Mouse (Mus musculus) urinary bladder, postnatal 14 days (tissue): ENCODE data around the gene Allc.

Experiments
- DNase-seq: peaks from one replicate; pipeline ENCODE4 v3.0.0; 2021; ENCODE audit warnings: low spot score

Allc gene

DNA sequence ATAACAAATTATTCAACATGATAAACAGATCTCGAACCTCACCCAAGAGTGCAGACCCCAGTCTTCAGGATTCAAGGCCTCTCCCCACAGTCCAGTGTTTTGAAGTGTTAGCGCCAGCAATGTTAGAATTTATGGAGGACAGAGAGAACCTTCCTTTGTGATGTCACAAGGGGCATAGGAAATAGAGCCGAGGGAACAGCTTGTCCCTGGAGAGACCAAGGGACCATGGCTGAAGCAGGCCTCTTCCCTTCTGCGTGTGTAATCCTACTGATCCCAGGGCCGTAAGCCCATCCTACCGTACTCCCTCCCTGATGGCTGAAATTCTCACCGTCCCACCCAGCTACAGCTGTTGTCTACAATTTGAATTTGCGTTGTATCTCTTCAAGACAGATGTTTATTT lies at the start of gene Allc:
Gene Allc (minus strand): TSS at position 101 of the 400 bp plus-strand sequence.
- no peak for DNase-seq

DNA sequence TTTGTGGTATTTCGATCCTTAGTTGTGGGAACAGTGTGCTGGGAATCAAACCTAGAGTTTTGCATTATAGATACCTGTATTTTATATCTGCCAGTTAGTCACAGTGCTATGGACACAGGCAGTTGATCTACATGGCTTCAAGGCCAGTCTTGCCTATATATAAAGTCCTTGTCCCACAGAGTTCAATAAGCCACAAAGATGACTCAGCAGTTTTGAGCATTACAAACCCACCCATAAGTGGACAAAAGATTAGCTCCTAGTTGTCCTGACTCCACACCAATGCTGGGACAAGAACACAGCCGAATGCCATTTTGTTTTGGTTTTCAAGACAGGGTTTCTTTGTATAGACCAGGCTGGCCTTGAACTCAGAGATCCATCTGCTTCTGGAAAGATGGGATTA lies 46.1 kb upstream of the Allc start:
- no peak for DNase-seq

DNA sequence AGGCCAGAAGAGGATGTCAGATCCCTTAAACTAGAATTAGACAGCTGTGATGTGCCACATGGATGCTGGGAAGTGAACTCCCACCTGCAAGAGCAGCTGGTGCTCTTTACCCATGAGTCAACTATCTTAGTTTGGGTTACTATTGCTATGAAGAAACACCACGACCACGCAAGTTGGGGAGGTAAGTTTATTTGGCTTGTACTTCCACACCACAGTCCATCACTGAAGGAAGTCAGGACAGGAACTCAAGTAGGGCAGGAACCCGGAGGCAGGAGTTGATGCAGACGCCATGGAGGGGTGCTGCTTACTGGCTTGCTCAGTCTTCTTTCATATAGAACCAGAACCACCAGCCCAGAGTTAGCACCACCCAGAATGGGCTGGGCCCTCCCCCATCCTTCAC lies 44.8 kb upstream of the Allc start:
- DNase-seq: no peak

DNA sequence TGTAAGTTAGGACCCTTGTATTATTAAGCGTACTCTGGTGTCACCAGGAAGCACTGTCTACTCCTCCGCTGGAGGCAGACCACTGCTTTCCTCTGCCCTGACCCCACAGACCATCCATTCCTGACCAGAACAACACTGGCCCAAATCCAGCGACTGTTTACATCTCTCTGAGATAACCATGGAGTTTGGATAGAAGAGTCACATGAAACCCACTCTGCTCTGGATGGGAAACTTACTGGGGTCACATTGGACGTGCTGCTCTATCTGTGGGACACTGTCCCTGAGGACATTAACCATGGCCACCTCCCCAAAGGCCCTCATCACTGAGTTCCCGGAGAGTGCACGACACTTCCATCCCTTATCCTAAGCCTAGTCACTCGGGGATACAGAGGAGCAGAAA lies 43.1 kb upstream of the Allc start:
- no peak for DNase-seq

DNA sequence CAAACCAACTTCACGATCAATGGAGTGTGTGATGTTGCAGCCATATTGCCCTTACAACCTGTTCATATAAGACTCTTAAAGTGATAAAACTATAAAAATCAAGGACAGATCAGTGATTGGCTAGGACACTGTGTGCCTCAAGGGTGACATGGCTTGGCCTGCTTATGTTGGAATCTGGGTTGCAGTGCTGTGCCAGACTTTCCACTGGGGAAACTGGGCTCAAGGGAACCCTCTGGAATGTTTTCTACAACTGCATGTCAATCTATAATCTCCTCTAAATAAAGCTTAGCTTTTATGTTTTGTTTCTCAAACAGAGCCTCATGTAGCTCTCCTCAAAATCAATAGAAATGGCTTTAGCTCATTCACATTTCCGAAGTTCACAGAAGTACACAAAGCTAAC lies 41.9 kb upstream of the Allc start:
- DNase-seq: no peak

DNA sequence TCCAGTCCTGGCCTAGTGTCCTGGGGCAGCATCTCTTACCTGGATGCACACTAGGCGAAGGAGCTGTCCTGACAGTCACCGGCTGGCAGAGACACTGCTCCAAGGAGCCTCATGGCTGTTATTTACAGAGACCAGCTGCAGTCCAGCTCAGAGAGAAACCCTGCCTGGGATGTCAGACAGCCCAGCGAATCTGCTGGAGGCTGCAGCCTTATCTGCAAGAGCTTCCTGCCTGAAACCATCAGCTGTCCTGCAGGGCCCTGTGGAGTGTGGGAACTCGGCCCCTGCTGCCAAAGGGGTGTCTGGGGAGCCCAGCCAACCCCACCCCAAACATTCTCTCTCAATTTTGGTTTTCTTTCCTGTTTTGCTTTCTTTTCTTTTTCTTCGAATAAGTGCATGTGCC lies 40.9 kb upstream of the Allc start, which contains the start of gene Colec11:
Gene Colec11 (minus strand): TSS at position 183 of the 400 bp plus-strand sequence.
- DNase-seq: peak; percentile 13

DNA sequence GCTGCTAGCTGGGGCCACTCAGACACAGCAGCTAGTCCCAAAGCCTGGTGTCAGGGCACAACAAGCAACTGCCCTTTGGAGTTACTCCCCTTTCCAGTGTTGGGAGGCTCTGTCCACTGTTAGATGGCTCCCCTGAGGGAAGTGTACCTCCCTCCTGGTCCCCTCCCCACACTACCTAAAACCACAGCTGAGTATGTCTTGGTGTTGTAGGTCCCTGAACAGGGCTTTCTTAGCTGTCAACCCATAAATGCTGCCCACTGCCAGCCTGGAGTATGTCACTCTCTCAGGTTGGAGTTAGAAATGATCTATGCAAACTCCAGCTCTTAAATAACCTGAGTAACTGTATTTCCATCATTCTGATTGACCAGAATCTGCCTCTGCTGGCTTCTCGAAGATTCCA lies 40.3 kb upstream of the Allc start:
- no peak for DNase-seq

DNA sequence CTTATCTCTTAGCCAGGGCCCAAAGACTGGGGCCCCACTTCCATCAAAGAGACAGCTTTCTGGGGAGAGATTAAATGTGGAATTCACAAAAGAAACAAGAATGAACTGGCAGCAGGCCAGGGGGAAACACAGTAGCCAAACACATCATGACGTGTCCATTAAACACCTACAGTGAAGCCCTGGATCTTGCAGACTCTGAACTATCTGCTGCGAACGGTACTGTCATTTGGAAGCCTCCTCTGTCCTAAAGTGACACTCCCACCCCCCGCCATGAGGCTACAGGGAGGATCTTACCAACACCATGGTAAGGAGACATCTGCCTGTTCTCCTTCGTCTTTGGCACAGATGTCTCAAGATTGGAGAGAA lies 39.8 kb upstream of the Allc start:
- peak; percentile 20 for DNase-seq

DNA sequence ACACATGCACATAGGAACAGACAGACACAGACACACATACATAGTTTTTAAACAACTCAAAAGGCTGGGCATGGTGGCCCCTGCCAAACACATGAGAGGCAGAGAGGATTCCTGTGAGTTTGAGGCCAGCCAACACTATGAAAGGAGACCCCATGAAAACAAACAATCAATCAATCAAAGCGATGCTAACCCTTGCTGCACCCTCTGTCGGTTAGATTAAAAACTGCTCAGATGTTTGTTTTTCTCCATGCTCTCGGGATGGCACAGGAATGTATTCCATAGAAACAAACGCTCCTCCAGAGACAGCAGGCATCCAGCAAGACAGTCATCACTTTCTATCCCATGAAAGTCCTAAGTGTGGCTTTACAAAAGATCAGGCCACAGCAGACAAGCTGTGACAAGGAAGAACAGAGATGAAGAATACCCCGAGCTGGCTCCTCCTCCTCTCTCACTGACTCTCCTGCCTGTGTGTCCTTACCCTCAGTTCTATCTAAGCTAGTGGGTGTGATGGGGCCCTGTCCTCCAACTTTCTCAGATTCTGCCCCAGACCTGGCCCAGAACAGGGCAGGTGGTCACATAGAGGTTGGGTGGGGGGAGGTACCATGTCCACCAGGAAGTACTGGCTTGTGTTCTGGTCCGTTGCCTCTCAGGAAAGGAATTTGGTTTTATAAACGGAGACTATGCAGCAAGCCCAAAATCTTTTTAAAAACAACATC lies 39.3 kb upstream of the Allc start:
- no peak for DNase-seq

DNA sequence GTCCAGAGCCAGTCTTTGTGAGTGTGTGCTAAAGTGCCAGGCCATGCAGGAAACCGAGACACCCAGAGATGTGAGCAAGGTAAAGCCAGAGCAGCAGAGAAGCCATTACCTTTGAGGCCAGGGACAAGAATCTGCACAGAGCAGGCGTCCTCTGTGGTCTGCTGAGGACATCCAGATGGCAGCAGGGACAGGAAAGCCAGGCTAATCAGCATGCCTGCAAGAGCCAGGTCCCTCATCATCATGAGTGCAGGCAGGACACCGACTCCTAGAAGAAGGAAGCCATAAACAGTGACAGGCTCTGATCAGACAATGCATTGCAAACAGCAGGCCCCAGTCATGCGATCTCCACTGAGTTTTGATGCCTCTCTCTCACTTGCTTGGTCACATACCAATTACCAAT lies 35.0 kb upstream of the Allc start:
- DNase-seq: no peak

DNA sequence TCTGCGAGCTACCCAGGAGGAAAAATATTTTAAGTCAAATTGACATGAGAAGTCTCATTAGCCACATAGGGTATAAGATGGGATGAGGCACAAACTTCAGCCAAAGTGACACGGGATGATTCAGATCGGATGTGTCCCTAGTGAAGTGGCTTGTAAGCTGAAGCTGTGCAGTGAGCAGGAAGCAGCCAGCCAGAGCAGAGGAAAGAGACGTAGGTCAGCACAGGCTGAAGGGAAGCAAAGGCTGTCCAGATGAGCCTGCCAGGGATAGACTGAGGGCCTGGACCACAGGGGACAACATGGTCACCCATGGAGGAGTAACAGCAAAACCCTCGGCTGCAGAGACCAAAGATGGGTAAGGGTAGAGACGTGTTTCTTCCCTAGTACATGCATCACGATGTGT lies 32.1 kb upstream of the Allc start:
- no peak for DNase-seq

DNA sequence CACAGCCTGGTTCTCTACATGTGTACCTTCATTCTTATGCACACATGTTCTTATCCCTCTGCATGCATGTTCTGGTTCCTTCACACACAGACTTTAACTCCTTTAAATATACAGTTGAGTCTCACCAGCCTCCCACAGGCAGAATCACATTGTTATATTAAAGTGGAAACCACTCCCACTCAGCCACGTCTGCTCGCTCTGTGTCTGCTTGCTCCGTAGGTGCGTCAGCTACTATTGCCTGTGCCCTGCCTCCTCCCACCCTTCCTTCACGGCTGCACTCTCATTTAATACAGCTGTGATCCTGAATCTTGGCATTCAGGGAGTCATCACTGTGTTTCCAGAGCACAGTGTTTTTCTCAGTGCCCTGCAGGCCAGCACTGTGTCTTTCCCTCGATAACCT lies 30.1 kb upstream of the Allc start:
- DNase-seq: no peak

DNA sequence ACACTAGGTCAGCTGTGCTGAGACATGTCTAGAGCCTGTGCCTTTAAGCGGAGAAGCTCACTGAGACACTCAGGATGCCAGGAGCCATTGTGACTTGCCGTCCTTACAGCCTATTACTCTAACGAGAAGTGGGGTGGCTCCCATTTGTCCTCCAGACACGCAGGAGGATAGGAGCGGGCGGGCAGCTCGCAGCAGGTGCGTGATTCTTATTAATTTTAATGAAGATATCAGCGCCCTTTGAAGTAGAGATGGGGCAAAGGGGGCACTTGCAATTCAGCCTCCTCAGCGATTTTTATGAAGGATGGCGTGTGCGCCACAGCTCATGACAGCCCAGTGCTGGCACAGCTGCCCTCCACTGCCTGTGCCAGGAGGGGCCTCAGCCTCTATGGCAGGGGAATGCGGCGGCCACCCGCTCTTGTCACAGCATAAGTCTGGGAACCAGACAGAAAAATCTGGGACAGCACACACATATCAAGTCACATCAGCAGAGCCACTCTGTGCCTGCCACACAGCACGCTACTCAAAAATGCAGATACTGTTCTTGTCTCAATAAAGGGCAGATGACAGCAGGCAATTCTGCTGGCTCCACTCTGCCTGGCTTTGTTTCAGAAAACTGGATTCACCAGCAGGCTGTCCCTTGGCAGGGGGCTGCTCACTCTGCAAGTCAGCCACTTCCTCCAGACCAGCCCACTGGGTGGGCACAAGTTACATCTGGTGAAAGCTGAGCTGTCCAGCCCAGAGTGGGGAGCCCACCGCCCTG lies 25.4 kb upstream of the Allc start:
- DNase-seq: no peak

DNA sequence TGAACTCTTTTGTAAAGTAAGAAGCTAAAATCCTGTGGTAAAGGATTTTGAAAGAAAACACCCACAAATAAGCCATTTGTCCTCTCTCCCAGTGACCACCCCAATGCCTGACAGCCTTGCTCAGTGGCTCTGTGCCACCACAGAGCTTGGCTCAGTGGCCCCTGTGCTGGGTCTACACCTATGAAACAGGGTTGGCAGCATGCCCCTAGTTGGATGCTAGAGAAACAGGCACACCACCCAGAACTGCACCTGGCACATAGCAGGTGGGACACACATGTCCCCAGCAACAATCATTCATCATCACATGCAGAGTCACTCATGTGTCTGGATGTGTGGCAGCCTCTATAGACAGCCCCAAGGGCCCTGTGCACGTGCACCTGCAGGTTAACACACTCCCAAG lies 21.2 kb upstream of the Allc start:
- DNase-seq: no peak

DNA sequence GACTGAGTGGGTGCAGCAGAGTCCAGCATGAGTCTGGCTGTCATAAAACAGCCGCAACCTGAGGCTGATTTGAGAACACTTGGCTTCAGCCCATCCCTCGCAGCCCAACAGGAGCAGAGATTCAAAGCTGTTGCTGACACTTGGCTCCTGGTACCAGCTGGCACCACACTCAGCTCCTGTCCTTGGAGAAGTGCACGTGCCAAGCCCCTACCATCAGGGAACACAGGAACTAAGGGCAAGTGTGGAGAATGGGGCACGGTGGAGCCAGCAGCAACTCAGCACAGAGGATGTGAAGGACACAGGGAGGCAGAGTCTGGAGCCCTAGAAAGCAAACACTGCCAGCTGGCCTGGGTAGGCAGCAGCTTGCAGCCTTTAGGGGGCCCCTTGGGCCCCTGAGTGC lies 19.9 kb upstream of the Allc start:
- no peak for DNase-seq

DNA sequence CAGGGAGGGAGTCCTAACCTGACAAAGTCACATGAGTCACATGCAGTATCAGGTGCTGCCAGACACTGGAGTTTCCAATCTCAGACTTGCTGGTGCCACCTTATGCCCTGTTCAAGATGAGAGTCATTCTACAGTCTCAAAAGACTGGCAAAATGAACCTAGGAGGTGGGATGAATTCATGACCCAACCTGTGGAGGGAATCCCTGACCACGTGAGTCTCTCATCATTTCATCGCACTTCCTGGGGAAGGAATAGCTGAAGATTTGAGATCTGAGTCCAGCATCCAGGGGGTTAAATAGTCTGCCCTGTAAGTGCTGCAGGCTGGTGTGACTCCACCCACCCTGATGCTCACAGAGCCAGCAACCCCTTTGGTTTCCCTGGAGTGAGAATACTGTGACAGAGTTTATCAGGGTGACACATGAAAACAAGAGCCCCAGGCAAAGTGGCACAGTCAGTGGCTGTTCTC lies 16.2 kb upstream of the Allc start:
- DNase-seq: no peak

DNA sequence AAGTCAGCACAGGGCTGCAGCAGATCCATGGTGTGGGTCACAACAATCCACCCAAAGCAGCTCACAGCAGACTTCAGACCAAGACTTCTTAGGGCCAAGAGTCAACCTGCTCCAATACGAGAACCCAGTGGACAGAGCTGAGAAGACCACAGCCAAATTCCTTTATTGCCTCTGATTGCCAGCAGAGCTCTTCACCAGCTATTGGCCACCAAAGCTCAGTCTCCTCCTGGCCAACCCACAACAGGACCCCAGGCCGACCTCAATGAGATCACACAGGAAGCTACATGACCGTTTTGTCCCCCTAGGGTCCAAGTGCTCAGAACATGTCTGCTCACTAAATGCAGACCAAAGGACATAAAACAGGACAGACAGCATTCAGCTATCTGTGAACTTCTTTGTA lies 15.8 kb upstream of the Allc start:
- DNase-seq: no peak

DNA sequence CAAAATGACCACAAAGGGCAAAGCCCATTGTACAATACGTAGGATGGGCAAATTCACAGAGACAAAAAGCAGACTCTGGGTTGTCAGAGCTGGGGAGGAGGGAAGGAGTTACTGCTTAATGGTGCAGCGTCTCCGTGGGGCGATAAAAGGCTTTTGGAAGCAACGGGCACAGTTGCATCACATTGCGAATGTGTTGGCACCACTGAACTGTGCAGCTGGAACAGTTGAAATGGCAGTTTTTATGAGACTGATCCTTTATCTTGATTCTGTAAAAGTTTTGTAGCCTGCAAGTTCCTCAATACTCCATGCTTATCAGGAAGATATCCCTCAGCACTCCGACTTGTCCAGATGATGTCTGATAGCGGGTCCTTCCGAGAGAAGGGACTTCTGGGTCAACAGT lies 15.4 kb upstream of the Allc start:
- no peak for DNase-seq

DNA sequence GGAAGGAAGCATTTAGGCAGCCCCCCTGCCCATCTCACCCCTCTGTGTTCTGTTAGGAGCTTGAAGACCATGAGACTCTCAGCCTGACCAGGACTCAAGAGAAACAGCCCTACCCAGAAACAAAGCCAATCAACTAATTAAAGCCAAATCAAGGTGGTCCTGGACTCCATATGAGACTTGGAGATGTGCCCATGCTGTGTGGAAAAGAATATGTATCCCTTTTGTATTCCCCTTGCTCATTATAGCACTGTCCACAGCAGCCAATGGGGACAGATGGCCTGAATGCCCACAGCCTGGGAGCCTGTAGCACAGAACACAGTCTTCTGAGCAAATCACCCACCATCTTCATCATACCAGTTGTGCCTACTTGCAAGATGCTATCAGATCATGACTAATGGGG lies 14.5 kb upstream of the Allc start:
- DNase-seq: no peak

DNA sequence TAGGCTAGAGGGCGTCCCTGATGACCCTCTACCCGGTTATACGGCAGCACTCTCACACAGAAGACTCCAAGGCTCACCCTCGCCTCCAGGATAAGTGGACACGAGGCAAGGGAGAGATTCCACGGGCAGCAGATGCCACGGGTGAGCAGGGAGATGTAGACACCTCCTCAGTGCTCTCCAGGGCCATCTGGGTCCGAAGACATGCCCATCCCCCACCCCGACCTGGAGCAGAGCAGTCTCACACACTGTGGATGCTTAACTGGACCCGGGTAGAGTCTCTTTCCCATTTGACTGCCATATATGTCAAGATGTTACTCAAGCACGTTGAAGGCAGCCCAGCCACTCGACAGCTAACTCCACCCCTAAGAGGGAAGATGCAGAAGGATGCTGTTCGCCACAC lies 8.1 kb upstream of the Allc start:
- no peak for DNase-seq

DNA sequence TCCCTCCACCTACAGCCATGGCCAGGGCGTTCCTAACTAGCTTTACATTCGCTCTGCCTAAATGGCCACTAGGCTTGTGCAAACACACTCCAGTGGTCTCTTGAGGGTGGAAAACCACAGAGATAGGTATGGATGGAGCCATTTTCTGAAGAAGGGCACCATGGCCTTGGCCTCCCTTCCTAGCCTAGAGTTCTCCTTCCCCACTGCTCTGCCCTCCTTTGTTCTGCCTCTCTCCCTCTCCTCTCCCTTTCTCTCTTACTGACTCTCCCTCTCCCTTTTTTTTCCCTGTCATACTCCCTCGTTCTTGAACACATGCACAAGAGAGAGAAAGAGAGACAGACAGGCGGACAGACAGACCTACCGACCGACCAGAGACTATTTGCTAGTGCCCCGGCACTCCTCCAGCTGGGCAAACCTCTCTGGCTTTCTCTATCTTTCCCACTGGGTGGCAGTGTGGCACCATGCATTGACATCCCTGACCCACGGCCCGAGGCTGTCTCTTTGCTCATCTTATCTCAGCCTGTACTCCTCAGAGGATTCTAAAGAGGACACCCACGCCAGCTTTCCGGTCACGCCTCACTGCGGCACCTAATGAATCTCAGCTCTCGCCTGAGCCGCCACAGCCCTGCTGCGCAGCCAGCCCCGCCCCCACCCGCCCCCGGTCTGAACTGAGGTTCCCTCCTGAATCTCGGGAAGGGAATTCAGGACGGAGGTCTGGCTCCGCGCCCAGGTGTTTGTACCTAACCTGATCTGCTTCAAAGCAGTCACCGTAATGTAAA lies 7.0 kb upstream of the Allc start:
- DNase-seq: peak; percentile 84

DNA sequence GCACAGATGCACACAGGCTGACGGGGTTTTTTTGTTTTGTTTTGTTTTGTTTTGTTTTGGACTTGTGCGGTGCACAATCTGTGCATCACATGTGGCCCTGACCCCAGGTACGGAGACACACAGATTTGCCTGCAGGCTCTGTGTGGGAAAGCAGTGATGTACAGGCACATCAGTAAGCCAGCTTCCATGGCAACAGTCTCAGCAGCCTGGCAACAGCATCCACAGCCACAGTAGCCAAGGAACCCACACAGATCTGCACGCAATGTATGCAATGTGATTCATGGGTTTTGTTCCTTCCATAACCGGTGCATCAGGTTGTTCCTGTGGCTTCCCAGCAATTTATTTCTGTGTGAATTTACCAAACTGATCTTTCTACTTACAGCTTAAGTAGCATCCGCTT lies 5.6 kb upstream of the Allc start:
- no peak for DNase-seq

DNA sequence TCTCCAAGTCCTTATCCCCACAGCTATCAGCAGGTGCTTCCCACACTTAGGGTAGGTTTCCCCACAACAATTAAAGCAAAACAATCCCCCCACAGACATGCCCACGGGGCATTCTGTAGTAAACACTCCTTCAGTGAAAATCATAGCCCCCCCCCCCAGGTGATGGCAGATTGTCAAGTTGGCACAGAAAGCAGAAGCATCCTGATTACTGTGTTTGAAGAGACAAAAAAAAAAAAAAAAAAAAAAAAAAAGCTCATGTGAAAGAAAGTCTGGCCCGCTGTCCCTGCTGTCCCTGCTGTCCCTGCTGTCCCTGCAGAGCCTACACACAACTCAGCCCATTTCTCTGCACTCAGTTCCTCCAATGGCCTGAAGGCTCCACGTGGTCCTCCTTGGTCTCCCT lies 1.7 kb upstream of the Allc start:
- no peak for DNase-seq
